Mouse (Mus musculus): ENCODE measurements around the gene Set.

The Set gene

DNA sequence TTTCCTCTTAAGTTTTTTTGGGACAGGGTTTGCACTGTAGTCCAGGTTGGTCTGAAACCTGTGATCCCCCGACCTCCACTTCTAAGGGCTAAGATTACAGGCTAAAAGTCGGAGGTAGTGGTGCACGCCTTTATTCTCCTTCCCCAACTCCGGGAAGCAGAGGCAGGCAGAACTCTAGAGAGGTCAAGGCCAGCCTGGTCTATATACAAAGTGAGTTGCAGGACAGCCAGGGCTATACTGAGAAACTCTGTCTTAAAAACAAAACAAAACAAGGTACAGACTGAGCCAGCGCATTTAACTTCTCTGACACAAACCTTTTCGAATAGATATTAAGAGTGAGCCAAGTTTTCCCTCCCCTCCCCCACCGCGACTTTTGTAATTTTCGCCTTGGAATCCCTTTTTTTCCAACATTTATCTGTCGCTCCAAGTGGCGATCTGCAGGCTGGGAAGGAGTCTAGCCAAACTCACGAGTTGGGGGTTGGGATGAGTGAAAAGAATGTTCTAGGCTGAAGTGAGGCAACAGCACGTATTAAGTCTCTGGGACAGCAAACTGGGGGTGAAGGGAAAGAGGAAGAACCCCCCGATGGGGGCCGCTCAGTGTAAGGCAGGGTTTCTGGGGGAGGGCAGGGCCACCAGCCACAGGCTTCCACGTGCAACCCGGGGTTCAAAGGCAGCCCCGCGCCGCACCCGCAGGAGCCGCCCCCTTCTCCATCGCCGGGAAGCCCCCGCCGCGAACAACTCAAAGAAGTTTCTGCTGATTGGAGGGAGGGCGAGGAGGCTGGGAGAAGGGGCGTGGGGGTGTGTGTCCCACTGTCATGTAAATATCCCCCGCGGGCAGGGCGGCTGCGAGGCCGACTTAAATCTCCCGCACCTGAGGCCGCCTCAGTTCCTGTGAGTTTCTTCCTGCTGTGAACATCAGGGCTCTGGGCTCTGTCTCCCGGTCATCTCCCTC, 4.3 kb downstream of the Set start:
- DNase-seq: peak; percentile 39 to 67

DNA sequence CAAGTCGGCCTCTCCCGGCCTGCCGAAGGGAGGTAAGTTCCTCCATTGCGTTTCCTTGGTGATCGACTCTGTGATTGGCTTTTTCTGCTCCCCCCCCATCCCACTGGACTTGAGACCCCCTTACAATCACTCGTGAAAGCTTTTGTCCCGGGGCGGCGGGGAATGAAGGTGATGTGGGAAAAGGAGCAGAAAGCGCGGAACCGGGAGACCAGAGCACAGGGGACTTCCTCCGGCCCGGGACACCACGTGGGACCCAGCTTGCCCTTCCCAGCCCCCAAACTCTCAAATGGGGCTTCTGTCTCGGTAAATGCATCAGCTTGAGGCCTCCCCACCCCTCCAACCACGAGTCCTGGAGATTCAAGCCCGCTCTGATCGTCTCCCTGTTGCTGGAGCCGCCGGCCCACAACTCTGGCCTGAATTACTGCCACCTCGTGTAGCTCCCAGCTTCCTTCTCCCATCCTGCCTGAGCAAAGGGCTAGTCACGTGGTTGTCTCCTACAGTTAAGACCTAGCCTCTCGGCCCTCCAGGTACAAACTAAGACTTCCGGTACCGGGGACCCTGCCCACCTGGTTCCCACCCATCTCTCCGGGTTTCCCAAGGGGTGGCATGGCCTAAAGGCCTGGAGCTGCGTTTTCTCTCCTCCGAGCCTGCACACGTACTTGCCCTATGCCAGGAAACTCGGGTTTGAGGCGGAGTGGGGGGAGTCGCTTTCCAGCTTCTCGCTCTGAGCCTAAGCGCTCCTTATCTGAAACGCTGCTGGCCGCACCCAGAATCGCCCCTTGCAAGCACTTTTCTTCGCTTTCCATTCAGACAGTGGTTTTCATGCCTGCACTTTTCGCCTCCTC, 5.3 kb downstream of the Set start:
- peak; percentile 70 to 87 for DNase-seq

DNA sequence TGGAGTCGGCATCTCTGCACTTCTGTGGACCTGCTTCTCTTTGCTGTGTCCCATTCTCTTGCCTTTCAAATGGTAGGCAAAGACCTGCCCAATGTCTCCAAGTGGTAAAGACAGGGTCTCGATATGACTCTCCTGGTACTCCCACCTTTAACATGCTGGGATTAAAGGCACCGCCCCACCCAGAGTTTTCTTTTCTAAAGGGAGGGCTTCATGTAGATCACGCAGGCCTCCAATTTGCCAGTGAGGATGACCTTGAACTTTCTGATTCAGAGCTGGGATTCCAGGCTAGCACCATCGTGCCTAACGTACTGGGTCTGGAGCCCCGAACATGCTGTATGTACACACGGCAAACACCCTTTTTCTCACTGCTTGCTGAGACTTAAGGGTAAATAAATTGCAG, 6.1 kb downstream of the Set start:
- DNase-seq: no peak

DNA sequence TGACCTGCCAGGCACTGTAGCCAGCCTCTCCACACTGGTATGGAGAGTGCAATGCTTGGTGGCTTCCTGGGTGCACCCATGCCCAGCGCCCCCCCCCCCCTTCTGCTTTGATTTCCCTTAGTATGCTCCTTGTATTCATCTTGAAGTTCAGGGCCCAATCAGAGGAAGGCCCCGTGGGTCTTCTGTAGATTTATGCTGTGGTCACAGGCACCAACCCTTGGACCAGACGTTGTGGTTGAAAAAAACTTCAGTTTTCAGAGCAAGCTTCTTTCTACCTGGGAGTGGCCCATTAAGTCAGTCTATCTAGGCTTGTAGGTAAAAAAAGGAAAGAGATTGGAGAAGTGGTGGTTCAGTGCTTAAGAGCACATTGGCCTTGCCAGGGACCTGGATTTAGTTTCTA, 6.6 kb downstream of the Set start:
- DNase-seq: no peak

- no peak for DNase-seq
Measured at GRCm38 (mm10) chr2:30064298-30064697, 7.1 kb downstream of the Set start.

DNA sequence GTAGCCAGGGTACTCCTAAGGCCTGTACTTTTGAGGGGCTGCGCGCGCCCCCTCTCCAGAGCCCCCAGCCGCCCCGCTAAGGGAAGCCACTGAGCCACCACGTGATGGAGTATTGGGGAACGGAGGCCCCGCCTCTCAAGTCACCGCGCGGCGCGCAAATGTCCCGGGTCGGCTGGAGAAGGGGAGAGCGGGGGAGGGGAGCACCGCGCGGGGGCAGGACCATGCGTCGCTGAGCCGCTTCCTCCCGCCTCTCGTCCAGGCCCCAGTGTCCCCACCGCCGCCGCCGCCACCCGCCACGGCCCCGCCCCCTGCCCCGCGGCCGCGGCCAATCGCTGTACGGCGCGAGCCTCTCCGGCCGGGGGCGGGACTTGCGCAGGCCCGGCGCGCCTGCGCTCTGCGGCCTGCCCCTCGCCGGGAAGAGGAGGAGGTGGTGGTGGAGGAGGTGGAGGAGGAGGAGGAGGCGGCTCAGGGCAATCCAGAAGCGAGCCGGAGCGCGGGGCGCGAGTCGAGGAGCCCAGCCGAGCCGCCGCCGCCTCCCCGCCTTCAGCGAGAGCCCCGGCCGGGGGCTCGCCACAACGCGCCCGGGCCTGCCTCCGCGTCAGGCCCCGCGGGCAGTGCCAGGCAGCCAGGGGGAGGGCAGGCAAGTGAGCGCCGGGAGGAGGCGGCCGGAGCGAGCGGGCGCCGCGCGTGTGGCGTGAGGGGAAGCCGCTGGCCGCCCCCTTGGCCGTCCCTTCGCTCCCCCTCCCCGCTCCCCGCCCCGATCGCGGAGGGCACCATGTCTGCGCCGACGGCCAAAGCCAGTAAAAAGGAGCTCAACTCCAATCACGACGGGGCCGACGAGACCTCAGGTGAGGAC, 9.1 kb downstream of the Set start:
- DNase-seq: peak; percentile 96 to 99

DNA sequence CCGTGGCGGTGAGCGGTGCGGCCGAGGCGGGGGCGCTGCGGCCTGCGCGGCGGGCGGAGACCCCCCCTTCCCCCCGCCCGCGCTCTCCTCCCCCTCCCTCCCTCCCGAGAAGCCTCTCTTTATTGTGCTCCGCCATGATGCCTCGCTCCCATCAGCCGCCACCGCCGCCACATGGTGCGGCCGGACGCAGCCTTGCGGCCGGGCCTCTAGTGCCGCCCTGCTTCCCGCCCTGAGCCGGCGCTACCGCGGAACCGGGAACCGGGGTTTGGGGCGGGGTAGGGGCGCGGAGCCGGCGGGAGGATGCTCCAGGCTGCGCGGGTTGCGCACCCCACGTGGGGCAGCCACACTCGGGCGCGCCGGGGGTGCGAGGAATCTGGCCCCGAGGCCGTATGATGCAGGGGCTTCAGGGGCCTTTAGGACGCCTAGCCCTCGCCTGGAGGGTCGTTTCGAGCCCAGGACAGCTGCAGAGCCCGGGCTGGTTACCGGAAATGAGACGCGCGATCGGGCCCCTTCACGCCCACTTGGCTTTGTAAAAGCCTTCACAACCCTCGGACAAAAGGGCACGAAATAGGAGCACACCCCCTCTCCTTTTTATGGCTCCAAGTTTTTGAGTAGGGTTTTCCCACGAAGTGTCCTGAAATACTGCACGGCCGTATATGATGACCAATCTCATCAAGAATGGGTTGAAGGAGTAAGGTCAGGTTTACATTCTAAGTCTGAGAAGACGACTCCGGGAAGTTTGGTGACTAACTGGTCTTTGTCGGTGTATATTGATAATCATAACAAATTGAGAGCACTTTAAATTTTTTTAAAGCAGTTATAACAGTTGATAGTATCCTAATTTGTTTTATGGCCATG, 10.1 kb downstream of the Set start:
- peak; percentile 30 to 71 for DNase-seq

DNA sequence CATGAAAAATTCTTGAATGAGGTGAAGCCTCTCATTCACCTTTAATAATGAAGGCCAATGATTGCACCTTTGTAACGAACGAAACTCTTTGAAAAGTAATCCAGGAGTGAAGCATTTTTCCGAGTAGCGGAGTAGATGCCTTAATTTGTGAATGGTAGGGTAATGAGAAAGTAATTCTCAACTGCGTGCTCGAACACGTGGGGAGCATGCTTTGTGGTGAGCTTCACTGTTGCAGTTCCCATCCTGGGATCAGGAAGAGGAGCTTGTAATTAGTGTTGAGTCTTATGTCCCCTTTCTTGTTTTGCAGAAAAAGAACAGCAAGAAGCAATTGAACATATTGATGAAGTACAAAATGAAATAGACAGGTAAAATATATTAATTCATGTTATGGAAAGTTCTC, 10.8 kb downstream of the Set start:
- no peak for DNase-seq

- no peak for DNase-seq
Measured at GRCm38 (mm10) chr2:30072875-30073274, 15.7 kb downstream of the Set start.

DNA sequence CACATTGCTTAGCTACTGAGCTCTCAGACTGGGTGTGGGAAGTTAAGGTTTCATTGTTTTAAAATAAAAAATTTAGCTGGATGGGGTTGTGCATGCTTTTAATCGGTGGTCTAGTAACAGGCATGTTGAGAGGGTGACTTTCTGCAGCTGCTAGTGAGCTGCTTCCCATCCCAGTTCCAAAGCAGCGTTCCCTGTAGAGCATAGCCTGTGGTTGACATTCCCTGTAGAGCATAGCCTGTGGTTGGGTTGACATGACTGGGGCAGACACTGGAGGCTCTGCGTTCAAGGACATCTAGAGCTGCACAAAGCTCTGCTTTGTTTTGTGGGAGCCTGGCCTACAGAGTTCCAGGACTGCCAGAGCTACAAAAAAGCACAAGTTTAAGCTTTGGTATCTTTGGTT, 16.1 kb downstream of the Set start:
- no peak for DNase-seq

- DNase-seq: no peak
Measured at GRCm38 (mm10) chr2:30075625-30076024, 18.4 kb downstream of the Set start.

GRCm38 (mm10) chr2:30076439-30076838, 19.3 kb downstream of the Set start:
- no peak for DNase-seq

GRCm38 (mm10) chr2:30076959-30077358, 19.8 kb downstream of the Set start:
- DNase-seq: no peak

DNA sequence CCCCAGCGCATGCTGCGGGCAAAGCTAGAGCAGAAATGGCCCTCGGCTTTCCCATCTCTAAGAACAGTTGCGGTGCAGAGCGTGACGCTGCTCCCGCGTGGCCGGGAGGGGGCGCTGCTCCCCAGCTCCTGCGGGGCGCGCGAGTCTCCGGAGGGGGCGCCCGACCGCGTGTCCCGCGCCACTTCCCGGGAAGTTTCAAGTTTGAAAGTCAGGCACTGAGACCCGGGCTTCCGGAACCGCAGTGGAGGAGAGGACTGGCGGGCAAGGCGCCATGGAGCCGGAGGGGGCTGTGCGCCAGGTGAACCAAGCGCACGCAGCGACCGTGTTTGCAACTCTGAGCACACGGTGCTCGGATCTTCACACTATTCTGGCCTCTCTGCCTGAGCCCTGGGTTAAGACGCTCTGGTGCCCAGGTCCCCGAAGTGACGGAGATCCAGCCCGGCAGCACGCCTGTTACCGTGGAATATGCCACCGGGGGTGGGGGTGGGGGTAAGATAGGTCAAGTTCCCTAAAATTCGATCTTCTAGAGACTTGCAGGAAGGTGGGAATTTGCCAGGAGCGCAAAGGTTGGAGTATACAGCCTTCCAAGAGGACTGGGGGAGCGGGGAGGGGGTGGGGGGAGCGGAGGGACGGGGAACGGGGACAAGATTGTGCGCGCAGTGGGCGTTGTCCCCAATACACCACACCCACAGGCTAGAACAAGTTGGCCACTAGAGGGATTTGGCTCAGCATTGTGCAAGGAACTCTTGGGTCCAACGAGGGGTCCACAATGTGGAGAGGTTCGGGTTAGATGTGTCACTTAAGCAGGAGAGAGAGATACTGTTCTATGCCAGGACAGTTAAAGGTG, 20.5 kb downstream of the Set start, which contains the start of gene Pkn3:
Gene Pkn3 (plus strand): TSS at position 183 of the 847 bp plus-strand sequence.
- peak; percentile 86 to 88 for DNase-seq

DNA sequence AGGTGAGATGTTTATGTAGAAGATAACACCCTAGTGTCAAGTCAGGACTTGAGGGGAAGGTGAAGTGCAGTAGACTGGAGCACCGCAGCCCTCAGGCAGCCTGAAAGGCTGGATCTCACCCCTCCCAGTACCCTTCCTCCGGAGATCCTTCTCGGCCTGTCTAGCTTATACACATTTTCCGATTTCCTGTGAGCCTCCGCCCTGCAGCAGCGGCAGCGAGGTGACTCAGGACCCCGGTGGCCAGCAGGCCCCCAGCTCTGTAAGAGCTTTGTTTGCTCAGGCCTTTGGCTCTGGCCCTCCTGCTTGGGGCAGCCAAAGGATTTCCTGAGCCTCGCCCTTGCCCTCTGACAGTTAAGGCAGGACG, 21.2 kb downstream of the Set start:
- peak; percentile 20 to 73 for DNase-seq

- DNase-seq: no peak
Measured at GRCm38 (mm10) chr2:30078760-30079159, 21.6 kb downstream of the Set start.

DNA sequence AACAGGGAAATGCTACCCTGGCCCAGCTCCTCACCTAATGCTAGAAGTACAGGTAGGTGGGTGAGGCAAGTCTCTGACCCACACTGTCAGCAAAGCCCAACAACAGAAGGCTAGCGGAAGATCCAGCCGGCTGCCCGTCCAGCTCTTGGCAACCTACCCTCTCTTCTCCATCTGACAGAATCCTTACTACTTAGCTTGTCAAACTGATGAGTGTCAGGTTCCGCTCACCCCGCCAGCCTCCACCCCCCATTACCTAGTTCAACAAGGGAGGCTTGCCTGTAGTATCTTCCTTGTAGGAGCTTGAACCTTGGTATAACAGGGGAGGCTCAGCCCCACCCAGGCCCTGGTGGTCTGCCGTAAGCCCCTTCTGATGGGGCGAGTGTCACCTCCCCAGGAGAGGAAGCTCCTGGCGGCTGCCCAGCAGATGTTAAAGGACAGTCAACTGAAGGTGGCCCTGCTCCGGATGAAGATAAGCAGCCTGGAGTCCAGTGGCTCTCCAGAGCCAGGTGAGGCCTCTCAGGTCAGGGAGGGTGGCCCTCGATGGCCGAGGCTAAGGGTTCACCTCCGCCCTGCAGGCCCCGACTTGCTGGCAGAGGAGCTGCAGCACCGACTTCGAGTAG, 23.1 kb downstream of the Set start:
- no peak for DNase-seq

DNA sequence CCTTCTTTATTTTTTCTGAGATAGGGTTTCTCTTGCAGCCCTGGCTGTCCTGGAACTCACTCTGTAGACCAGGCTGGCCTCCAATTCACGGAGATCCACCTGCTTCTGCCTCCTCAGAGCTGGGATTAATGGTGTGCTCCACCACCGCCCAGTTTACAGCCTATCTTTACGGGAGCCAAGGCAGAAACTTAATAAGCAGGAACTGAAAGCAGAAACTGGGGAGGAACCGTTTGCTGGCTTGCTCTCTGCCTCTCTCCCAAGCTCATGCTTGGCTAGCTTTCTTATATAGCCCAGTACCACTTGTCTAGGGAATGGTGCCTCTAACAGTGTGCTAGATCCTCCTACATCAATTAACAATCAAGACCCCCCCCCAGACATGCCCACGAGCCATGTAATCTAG, 26.9 kb downstream of the Set start:
- DNase-seq: no peak

DNA sequence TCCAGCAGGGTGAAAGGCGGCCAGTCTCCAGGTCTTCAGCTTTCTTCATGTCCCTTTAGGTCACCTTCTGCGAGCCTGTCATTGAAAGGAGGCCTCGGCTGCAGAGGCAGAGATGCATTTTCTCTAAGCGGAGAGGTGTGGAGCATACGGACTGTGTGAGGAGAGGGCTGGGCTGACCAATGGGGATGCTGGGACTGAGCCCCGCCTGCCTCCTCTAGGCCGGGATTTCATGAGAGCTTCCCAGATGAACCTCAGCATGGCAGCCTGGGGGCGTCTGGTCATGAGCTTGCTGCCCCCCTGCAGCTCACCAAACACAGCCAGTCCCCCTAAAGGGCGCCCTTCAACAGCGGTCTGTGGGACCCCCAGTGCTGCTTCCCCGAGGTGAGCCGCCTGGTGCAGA, 27.5 kb downstream of the Set start:
- DNase-seq: no peak

- no peak for DNase-seq
Measured at GRCm38 (mm10) chr2:30087310-30087709, 30.1 kb downstream of the Set start.

Measured in kidney, postnatal 25 days (tissue).